32 mouse cellular contexts compared by ENCODE assay signal in the genomic region with DNA sequence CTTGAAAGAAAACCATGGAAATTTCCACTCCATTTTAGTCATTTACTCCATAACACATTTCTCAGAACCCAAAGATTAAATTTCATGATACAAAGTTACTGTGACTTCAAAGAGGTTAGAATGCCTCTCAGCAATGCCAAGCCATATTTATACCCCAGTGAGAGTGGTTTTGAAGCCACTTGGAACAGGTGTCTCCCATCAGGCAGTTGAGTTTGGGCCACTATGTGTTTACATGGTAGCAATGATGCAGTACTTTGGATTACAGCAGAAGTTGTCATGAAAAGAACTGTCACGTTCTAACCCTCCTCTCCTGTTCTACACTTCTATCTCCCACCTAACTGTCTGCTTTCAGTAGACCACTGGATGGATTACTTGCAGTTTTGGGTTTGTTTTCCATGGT. TPM values are rescaled to one million over a fixed set of nuclear protein-coding genes. Genes with fewer than 3 reads are reported as not detected.
DNase-seq lines count a peak whose midpoint lies in the region; ATAC-seq and TF ChIP-seq lines count a peak whose summit lies in the region.
"Had no signal": no experiment of that assay in that cellular context is flagged by ENCODE, and none has a peak within 500 bp of the region (broad histone marks: within the 10 kb centered on the region; RNA-seq: fewer than 3 reads in every experiment).

No protein-coding gene starts in this region.

- WGBS in kidney, embryonic 15.5 days, result 50% methylated on average over 1 of the region's 1 CpGs
- 61% methylated on average over 1 of the region's 1 CpGs for WGBS in kidney, embryonic 14.5 days

- peak overlapping the region; percentile 96; the same call in 1 of the 2 replicates for H3K4me3 ChIP-seq in gastrocnemius, adult 2 months
- H3K4me3 ChIP-seq in kidney, embryonic 15.5 days (replicated peaks), result no peak overlapping the region
- no peak overlapping the region for H3K4me3 ChIP-seq in kidney, embryonic 14.5 days (ENCODE audit: low read length)
- no peak overlapping the region for H3K4me3 ChIP-seq in testis, adult 2 months (ENCODE audit: control insufficient read depth, low read depth, low read length)
- H3K4me3 ChIP-seq: embryonic facial prominence, embryonic 12.5 days; heart, embryonic 10.5 days; heart, embryonic 15.5 days; hindbrain, embryonic 13.5 days; limb, embryonic 12.5 days; liver, embryonic 15.5 days; neural tube, embryonic 13.5 days had no signal

- TF ChIP-seq CTCF in gastrocnemius, adult 2 months (IDR thresholded peaks at IDR 0.05), result no peak
- TF ChIP-seq CTCF in testis, adult 2 months (IDR thresholded peaks at IDR 0.05; ENCODE audit: control insufficient read depth, insufficient read depth, insufficient replicate concordance, low read depth, low read length), result no peak

- H3K27ac ChIP-seq in gastrocnemius, adult 2 months, result peak overlapping the region; percentile 89
- H3K27ac ChIP-seq in kidney, embryonic 15.5 days, result no peak overlapping the region
- H3K27ac ChIP-seq in kidney, embryonic 14.5 days (ENCODE audit: low read depth, low read length), result no peak overlapping the region
- H3K27ac ChIP-seq in testis, adult 2 months (ENCODE audit: control insufficient read depth, insufficient read depth, low read depth, low read length), result peak overlapping the region; percentile 68; the same call in 1 of the 2 replicates
- H3K27ac ChIP-seq: embryonic facial prominence, embryonic 12.5 days; heart, embryonic 10.5 days; heart, embryonic 15.5 days; hindbrain, embryonic 13.5 days; limb, embryonic 12.5 days; liver, embryonic 15.5 days; neural tube, embryonic 13.5 days had no signal

- H3K9ac ChIP-seq in kidney, embryonic 15.5 days, result no peak overlapping the region
- H3K9ac ChIP-seq in kidney, embryonic 14.5 days (ENCODE audit: low read depth, low read length), result no peak overlapping the region
- H3K9ac ChIP-seq: embryonic facial prominence, embryonic 12.5 days; heart, embryonic 15.5 days; hindbrain, embryonic 13.5 days; limb, embryonic 12.5 days; liver, embryonic 15.5 days; neural tube, embryonic 13.5 days had no signal

- no peaks in the 10 kb centered on the region for H3K36me3 ChIP-seq in kidney, embryonic 15.5 days
- no peaks in the 10 kb centered on the region for H3K36me3 ChIP-seq in kidney, embryonic 14.5 days (ENCODE audit: control insufficient read depth, insufficient read depth, low read length)
- H3K36me3 ChIP-seq in testis, adult 2 months (ENCODE audit: control insufficient read depth, insufficient read depth, low read length), result no peaks in the 10 kb centered on the region
- H3K36me3 ChIP-seq: embryonic facial prominence, embryonic 12.5 days; G1E; heart, embryonic 10.5 days; heart, embryonic 15.5 days; hindbrain, embryonic 13.5 days; limb, embryonic 12.5 days; liver, embryonic 15.5 days; neural tube, embryonic 13.5 days had no signal

- H3K4me2 ChIP-seq in kidney, embryonic 15.5 days, result 0 out of 2 replicates have a peak overlapping the region, but pooled peaks have one; percentile 3
- H3K4me2 ChIP-seq in kidney, embryonic 14.5 days (replicated peaks; ENCODE audit: low read depth, low read length), result no peak overlapping the region
- H3K4me2 ChIP-seq: embryonic facial prominence, embryonic 12.5 days; hindbrain, embryonic 13.5 days; limb, embryonic 12.5 days; midbrain, embryonic 11.5 days; neural tube, embryonic 13.5 days had no signal

- intact Hi-C loops in gastrocnemius, adult 2 months (cut with DNase I), result no loop called here

- DNase-seq in gastrocnemius, adult 2 months, result no peak
- DNase-seq in gastrocnemius, adult 8-10 months (ENCODE audit: low spot score in 2 of 2), result no peak
- no peak for DNase-seq in testis, postnatal 10 days (ENCODE audit: low spot score)
- DNase-seq in right cerebral cortex, postnatal 10 days (ENCODE audit: low spot score in 2 of 2), result no peak
- no peak for DNase-seq in left cerebral cortex, adult 8-10 months (ENCODE audit: low spot score in 2 of 2)
- DNase-seq: adrenal gland, postnatal 10 days; cerebellum, adult 11 months; cerebellum, adult 9-10 months; cerebellum, postnatal 36 days; embryo, embryonic 11 days; gastrocnemius, postnatal 10 days; heart, postnatal 4 days; kidney, adult 2 months; kidney, postnatal 10 days; right cerebral cortex, postnatal 14 days; thymus, adult 2 months; thymus, postnatal 36 days had no signal

- peaks cover 6% of the 10 kb centered on the region for H3K27me3 ChIP-seq in kidney, embryonic 15.5 days
- H3K27me3 ChIP-seq in kidney, embryonic 14.5 days (ENCODE audit: control insufficient read depth, insufficient read depth, low read length), result no peaks in the 10 kb centered on the region
- no peaks in the 10 kb centered on the region for H3K27me3 ChIP-seq in testis, adult 2 months (ENCODE audit: control insufficient read depth, insufficient read depth, low read length)
- H3K27me3 ChIP-seq: Patski had no signal

- H3K9me3 ChIP-seq in kidney, embryonic 15.5 days (replicated peaks), result no peaks in the 10 kb centered on the region
- H3K9me3 ChIP-seq in kidney, embryonic 14.5 days (ENCODE audit: control insufficient read depth, low read length), result no peaks in the 10 kb centered on the region
- H3K9me3 ChIP-seq: embryonic facial prominence, embryonic 12.5 days; G1E; heart, embryonic 10.5 days; heart, embryonic 15.5 days; hindbrain, embryonic 13.5 days; limb, embryonic 12.5 days; liver, embryonic 15.5 days; neural tube, embryonic 13.5 days had no signal

- peaks cover 29% of the 10 kb centered on the region for H3K4me1 ChIP-seq in kidney, embryonic 15.5 days
- peaks cover 3% of the 10 kb centered on the region; the same call in 1 of the 2 replicates for H3K4me1 ChIP-seq in kidney, embryonic 14.5 days (ENCODE audit: control insufficient read depth, insufficient read depth, low read length)
- peaks cover 2% of the 10 kb centered on the region; the same call in 1 of the 2 replicates for H3K4me1 ChIP-seq in testis, adult 2 months (ENCODE audit: control insufficient read depth, insufficient read depth, low read length)

- no peak for ATAC-seq in kidney, embryonic 15.5 days (replicated peaks; ENCODE audit: low FRiP score)
- no peak for ATAC-seq in kidney, embryonic 14.5 days (ENCODE audit: low FRiP score, low TSS enrichment)
- ATAC-seq: forebrain, embryonic 16.5 days; midbrain, embryonic 16.5 days; Patski had no signal

- no peak for TF ChIP-seq POLR2A in testis, adult 2 months (IDR thresholded peaks at IDR 0.05; ENCODE audit: control insufficient read depth, low read depth, low read length)

RNA-seq across cellular contexts. Expression of gene Synj2, which starts 2.0 kb away (rescaled TPM):
- 10 to 100 TPM; 26.3 to 36.9 TPM for total RNA-seq in gastrocnemius, adult 2 months (2021)
- total RNA-seq in gastrocnemius, adult 8-10 months (2022), result 10 to 100 TPM; 27.1 to 40.6 (median 29.6) TPM
- 3.2 and 3.8 TPM in 2 replicates for polyA plus RNA-seq in kidney, embryonic 15.5 days (2015; fragmentation: Nextera tagmentation; extraction: Ambion mirVana)
- 2.9 and 4.3 TPM in 2 replicates for polyA plus RNA-seq in kidney, embryonic 14.5 days (2014; fragmentation: Nextera tagmentation; extraction: Ambion mirVana)
- 29.1 and 32.9 TPM in 2 replicates for polyA plus RNA-seq in testis, adult 2 months (2012; rRNA removed)
- 10 to 100 TPM; 71.7 to 93.5 (median 80.3) TPM for total RNA-seq in left cerebral cortex, adult 8-10 months (2022)

Comparison
In these comparisons a context has a peak if more than half of its experiments do, and no peak if none do; other contexts are left out.
1. H3K27ac ChIP-seq: peak in gastrocnemius, adult 2 months (single experiment) and testis, adult 2 months (single experiment); none in kidney, embryonic 15.5 days (single experiment) and kidney, embryonic 14.5 days (single experiment).